Mouse (Mus musculus) lung, embryonic 16.5 days (tissue): Measurements from ENCODE around the gene Sugct. TPM values are rescaled to one million over a fixed set of nuclear protein-coding genes. Genes with fewer than 3 reads are reported as not detected.

Experiments used
- ATAC-seq: fragments of 200-750 bp; cut with Nextera tagmentation; 2 replicates; pipeline ENCODE4 v1.8.0; 2017; ENCODE audit warnings: low read depth, mild to moderate bottlenecking, moderate library complexity
- H3K27ac ChIP-seq: fragments of 300-500 bp; sonication (generic); 2 replicates; pipeline ENCODE4 v1.5.1; 2014; ENCODE audit warnings: mild to moderate bottlenecking, control low read depth, low read length
- H3K27me3 ChIP-seq: fragments of 300-500 bp; sonication (generic); 2 replicates; pipeline ENCODE4 v1.6.1; 2014; ENCODE audit warnings: low read depth, low read length, mixed read lengths; ENCODE audit not compliant: control insufficient read depth, insufficient read depth
- H3K36me3 ChIP-seq: fragments of 300-500 bp; sonication (generic); 2 replicates; pipeline ENCODE4 v1.6.1; 2014; ENCODE audit warnings: low read length; ENCODE audit not compliant: control insufficient read depth, insufficient read depth
- H3K4me1 ChIP-seq: fragments of 300-500 bp; sonication (generic); replicated peaks from 2 replicates; pipeline ENCODE4 v1.6.1; 2014; ENCODE audit warnings: low read length, mixed read lengths; ENCODE audit not compliant: control insufficient read depth, insufficient read depth
- H3K4me2 ChIP-seq: fragments of 300-500 bp; sonication (generic); 2 replicates; pipeline ENCODE4 v1.6.1; 2014; ENCODE audit warnings: low read depth, low read length, control low read depth
- H3K4me3 ChIP-seq: fragments of 300-500 bp; sonication (generic); 2 replicates; pipeline ENCODE4 v1.5.1; 2014; ENCODE audit warnings: mild to moderate bottlenecking, low read length, control low read depth
- H3K9ac ChIP-seq: fragments of 300-500 bp; sonication (generic); 2 replicates; pipeline ENCODE4 v1.6.1; 2014; ENCODE audit warnings: low read length, control low read depth
- H3K9me3 ChIP-seq: fragments of 300-500 bp; sonication (generic); 2 replicates; pipeline ENCODE4 v1.6.1; 2016; ENCODE audit warnings: low read length; ENCODE audit not compliant: control insufficient read depth
- WGBS: fragments of 180-500 bp; shearing (Covaris S2); extraction: QIAGEN DNeasy Blood & Tissue Kit; methylation state at CpG from one replicate; pipeline ENCODE4 v1.1.7; 2014; 5-methylcytosine and 5-hydroxymethylcytosine counted together
- polyA plus RNA-seq: library from polyadenylated mRNA; unstranded; fragments of >200 nt; fragmentation: Nextera tagmentation; extraction: Ambion mirVana; gene quantifications from 2 replicates; pipeline ENCODE4 v1.2.1, GENCODE M21; 2015

Sugct gene
- polyA plus RNA-seq, 1 experiment from 2014 or later, result 6.3 TPM

DNA sequence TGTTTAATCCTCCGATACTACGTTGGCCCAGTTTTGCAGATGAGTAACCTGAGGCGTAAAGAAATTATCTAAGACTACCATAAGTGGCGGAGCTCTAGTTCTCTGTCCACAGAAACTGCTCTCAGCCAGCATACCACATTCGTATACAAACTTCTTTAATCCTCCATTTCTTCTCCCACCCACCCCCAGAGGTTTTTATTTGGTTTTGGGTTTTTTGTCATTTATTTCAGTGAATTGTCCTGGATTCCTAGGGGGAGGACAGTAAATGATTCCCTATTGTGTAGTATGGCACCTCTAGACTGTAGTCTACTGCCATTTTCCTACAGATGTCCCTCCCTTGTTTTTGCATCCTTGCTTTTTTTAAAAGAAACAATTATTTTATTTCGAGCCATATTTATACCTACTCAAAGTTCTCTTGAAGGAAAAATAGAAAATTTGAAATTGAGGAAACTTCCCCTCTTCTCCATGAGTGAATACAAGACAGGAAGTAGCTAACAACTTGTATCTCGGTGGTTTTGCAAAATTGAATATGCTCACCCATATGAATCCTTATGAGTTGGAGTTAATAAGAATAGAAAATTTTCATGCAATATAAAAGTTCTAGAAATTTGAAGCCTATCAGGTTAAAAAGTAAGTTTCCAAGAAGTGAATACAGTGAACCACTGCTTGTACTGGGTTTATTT, 686 bp upstream of the Sugct start:
- Histone ChIP-seq H3K4me1 (peaks cover 10% of the 10 kb centered on the region; the same call in 1 of the 2 replicates), H3K36me3 (no peaks in the 10 kb centered on the region), H3K9ac (peak overlapping the region; percentile 93), H3K9me3 (no peaks in the 10 kb centered on the region), H3K4me3 (peak overlapping the region; percentile 80), H3K27ac (peak overlapping the region; percentile 89), H3K27me3 (no peaks in the 10 kb centered on the region), H3K4me2 (peak overlapping the region; percentile 81)
- ATAC-seq, result no peak
- WGBS, result 5% methylated on average over 7 of the region's 7 CpGs

DNA sequence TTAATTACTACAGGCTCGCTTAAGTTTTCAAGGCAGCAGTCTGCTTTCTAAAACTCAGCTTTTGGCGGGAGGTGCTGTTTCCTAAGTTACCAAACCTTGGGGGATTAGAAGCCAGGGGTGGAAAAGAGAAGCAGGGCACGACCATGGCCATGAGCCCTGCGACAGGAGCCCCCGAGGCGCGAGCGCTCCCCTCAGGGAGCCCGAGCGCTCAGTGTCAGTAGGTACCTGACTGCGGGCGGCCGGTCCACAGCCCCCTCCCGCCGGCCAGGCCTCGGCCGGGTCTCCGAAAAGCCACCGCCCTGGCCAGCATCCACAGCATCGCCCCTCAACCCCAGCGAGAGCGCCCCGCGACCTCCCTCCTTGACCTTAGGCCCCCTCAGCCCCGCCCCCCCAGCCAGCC, 939 bp downstream of the Sugct start:
- under 1% methylated on average over 15 of the region's 25 CpGs for WGBS
- peak overlapping the region; percentile 72 for H3K4me3 ChIP-seq
- peak overlapping the region; percentile 77 for H3K9ac ChIP-seq
- peak overlapping the region; percentile 73 for H3K4me2 ChIP-seq
- H3K36me3 ChIP-seq, result no peaks in the 10 kb centered on the region
- peak; percentile 72 for ATAC-seq
- H3K4me1 ChIP-seq, result peaks cover 10% of the 10 kb centered on the region; the same call in 1 of the 2 replicates
- no peaks in the 10 kb centered on the region for H3K9me3 ChIP-seq
- H3K27me3 ChIP-seq, result no peaks in the 10 kb centered on the region
- peak overlapping the region; percentile 87 for H3K27ac ChIP-seq

DNA sequence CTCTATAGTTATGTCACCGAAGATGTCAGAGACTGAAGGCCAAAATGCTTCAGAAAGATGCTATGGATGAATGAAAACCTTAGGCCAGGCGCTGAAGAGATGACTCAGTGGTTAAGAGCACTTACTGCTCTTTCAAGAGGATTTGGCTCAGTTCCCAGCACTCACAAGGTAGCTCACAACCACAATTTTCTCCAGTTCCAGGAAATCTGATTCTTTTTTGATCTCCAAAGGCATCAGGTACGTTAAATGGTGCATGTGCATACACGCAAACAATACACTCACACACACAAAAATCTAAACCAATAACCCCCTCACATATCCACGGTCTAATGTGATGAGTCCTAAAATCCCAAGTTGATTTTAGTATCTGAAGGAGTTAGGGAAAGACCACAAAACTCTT, 1.5 kb downstream of the Sugct start:
- Histone ChIP-seq H3K27ac (peak overlapping the region; percentile 46; the same call in 1 of the 2 replicates), H3K36me3 (no peaks in the 10 kb centered on the region), H3K4me3 (peak overlapping the region; percentile 72), H3K4me1 (peaks cover 10% of the 10 kb centered on the region; the same call in 1 of the 2 replicates), H3K9me3 (no peaks in the 10 kb centered on the region), H3K9ac (no peak overlapping the region), H3K27me3 (no peaks in the 10 kb centered on the region), H3K4me2 (peak overlapping the region; percentile 73)
- 50% methylated on average over 5 of the region's 5 CpGs for WGBS
- no peak for ATAC-seq

DNA sequence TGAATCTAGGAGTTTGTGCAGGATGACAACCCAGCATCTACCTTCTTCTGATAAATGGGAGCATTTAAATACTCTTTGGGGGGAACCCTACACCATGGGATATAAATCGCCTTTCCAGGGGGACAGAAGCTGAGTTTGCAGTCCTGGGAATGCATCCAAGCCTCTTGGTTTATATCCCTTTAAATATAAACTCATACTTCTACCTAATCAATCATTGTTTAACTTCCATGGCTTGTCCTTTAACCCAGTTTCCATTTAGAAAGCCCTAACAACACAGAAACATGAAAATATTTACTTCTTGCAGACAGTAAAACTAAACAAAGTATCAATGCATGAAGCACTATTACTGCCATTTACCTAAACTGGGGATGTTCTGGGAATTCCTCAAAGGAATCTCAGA, 3.9 kb downstream of the Sugct start:
- Histone ChIP-seq H3K36me3 (no peaks in the 10 kb centered on the region), H3K4me3 (no peak overlapping the region), H3K27ac (peak overlapping the region; percentile 43), H3K27me3 (no peaks in the 10 kb centered on the region), H3K9ac (no peak overlapping the region), H3K9me3 (no peaks in the 10 kb centered on the region), H3K4me2 (no peak overlapping the region), H3K4me1 (peaks cover 4% of the 10 kb centered on the region; the same call in 1 of the 2 replicates)
- no peak for ATAC-seq
- 31% methylated on average over 1 of the region's 1 CpGs for WGBS

DNA sequence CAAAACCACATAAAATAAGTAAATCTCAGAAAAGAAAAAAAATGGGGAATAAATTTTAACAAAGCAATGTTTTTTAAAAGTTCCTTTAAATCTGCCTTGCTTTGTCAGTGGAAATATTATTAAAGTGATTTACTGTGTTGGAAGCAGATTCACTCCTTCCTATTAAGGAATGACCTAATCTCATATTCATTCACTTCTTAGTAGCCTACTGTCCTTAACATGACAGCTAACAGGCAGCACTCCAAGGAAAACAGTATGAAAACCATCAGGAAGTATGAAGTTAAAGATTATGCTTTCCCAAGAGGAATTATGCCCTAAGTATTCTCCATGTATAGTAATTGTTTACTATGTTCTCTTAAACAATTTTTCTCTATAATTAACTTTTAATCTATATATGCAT, 4.7 kb downstream of the Sugct start:
- ATAC-seq, result no peak
- Histone ChIP-seq H3K36me3 (no peaks in the 10 kb centered on the region), H3K4me1 (peaks cover 4% of the 10 kb centered on the region; the same call in 1 of the 2 replicates), H3K9me3 (no peaks in the 10 kb centered on the region), H3K27ac (no peak overlapping the region), H3K4me2 (no peak overlapping the region), H3K27me3 (no peaks in the 10 kb centered on the region), H3K4me3 (no peak overlapping the region), H3K9ac (no peak overlapping the region)

DNA sequence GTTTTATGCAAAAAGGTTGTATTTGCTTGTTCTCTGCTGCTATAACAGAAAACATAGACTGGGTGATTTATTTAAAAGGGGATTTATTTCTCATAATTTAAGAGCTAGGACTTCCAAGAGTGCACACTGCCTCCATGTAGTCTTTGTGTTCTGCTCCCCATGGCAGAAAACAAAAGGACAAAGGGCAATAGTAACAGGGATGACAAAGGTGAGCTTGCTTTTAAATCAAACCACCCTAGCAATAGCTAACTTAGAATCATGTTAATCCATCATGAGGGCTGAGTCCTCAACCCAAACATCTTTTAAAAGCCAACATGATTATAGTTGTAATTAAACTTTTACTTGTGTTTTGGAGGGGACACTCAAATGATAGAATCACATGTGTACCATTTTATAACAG, 5.9 kb downstream of the Sugct start:
- H3K27me3 ChIP-seq, result no peaks in the 10 kb centered on the region
- no peak for ATAC-seq
- H3K36me3 ChIP-seq, result no peaks in the 10 kb centered on the region

DNA sequence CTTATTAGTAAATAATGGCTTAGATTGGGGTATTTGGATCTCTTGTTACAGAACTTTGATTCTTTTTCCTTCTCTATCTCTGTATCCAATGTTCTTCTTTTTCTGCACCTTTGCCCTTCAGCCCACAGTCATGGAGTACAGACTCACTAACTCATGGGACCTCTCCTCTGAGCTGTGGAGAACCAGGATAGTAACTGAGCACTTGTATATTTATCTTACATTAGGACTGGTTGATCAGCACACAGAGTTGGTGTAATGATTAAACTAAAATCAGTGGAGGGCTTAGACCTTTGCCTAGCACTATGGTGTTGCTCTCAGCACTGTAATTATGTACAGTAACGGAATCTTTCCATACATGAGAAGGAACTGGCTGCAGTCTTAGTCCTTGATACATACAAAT, 24.2 kb downstream of the Sugct start:
- H3K27ac ChIP-seq, result no peak overlapping the region
- H3K4me1 ChIP-seq, result no peaks in the 10 kb centered on the region
- no peaks in the 10 kb centered on the region for H3K27me3 ChIP-seq
- H3K4me3 ChIP-seq, result no peak overlapping the region
- no peak overlapping the region for H3K9ac ChIP-seq
- 48% methylated on average over 1 of the region's 1 CpGs for WGBS
- no peaks in the 10 kb centered on the region for H3K36me3 ChIP-seq
- ATAC-seq, result no peak
- H3K9me3 ChIP-seq, result no peaks in the 10 kb centered on the region
- H3K4me2 ChIP-seq, result no peak overlapping the region

More for the DNA sequence above, 5.9 kb downstream of the Sugct start:
- no peak overlapping the region for H3K9ac ChIP-seq
- H3K9me3 ChIP-seq, result no peaks in the 10 kb centered on the region
- no peak overlapping the region for H3K4me3 ChIP-seq
- H3K27ac ChIP-seq, result no peak overlapping the region
- H3K4me1 ChIP-seq, result peaks cover 4% of the 10 kb centered on the region; the same call in 1 of the 2 replicates
- no peak overlapping the region for H3K4me2 ChIP-seq

DNA sequence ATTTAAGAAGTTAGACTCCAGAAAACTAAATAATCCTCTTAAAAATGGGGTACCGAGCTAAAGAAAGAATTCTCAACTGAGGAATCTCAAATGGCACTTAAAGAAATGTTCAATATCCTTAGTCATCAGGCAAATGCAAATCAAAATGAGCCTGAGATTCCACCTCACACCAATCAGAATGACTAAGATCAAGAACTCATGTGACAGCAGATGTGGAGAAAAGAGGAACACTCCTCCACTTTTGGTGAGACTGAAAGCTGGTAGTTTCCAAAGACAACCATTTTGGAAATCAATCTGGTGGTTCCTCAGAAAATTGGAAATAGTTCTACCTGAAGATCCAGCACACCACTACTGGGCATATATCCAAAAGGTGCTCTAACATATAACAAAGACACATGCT, 28.0 kb downstream of the Sugct start:
- H3K4me1 ChIP-seq, result no peaks in the 10 kb centered on the region
- no peaks in the 10 kb centered on the region for H3K36me3 ChIP-seq
- no peak overlapping the region for H3K4me2 ChIP-seq
- no peak overlapping the region for H3K27ac ChIP-seq
- no peaks in the 10 kb centered on the region for H3K9me3 ChIP-seq
- H3K4me3 ChIP-seq, result no peak overlapping the region
- WGBS, result 63% methylated on average over 1 of the region's 1 CpGs
- no peaks in the 10 kb centered on the region for H3K27me3 ChIP-seq
- ATAC-seq, result no peak
- no peak overlapping the region for H3K9ac ChIP-seq

DNA sequence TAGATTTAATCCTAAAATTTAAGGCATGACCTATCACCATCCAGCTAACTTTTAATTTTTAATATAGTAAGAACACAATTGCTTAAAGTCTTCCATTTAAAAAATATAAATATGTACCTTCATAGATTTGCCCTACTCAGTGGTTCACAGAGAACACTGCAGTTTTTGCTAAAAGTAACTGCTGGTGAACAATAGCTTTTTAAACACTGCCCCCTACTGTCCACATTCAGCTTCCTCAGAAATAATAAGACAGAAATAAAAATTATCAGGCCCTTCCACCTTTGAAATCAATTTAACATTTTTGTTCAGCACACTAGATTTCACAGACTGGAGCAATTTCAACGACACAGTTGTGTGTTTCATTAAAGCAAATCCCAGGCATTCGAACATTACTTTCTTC, 53.1 kb downstream of the Sugct start:
- H3K9me3 ChIP-seq, result no peaks in the 10 kb centered on the region
- no peaks in the 10 kb centered on the region for H3K36me3 ChIP-seq
- 51% methylated on average over 2 of the region's 2 CpGs for WGBS
- H3K4me1 ChIP-seq, result no peaks in the 10 kb centered on the region
- no peak overlapping the region for H3K4me3 ChIP-seq
- no peak overlapping the region for H3K4me2 ChIP-seq
- H3K9ac ChIP-seq, result no peak overlapping the region
- no peak overlapping the region for H3K27ac ChIP-seq
- no peaks in the 10 kb centered on the region for H3K27me3 ChIP-seq
- no peak for ATAC-seq

DNA sequence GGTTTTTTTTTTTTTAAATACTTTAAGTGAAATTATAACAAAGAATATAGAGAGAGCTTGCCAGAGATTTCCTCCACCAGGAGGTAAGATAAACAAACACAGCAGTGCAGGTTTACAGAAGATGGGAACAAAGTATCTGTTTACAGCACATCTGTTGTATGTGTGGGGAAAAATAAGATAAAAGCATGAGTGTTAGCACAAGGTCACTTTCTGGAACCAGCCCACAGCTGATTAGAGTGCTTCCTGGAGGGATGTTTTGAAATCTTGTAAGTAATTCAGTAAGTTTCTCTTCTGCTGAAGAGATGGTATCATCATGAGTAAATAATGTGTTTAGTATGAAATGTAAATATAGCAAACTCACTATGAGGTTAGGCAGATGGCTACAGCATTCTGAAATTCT, 57.3 kb downstream of the Sugct start:
- Histone ChIP-seq H3K4me1 (no peaks in the 10 kb centered on the region), H3K9ac (no peak overlapping the region), H3K36me3 (no peaks in the 10 kb centered on the region), H3K4me2 (no peak overlapping the region), H3K27ac (no peak overlapping the region), H3K4me3 (no peak overlapping the region), H3K27me3 (no peaks in the 10 kb centered on the region), H3K9me3 (no peaks in the 10 kb centered on the region)
- no peak for ATAC-seq
